Mouse (Mus musculus) myocyte (in vitro differentiated cells): Measurements from ENCODE around the gene Cyp3a13.

Source experiments
- E2F4 ChIP-seq: IDR thresholded peaks from one replicate; pipeline ENCODE4 v1.6.1; 2011; ENCODE audit warnings: mild to moderate bottlenecking, control low read depth, moderate library complexity; ENCODE audit not compliant: insufficient read depth
- POLR2A ChIP-seq: IDR thresholded peaks from one replicate; pipeline ENCODE4 v1.6.1; 2011; ENCODE audit warnings: low read depth, mild to moderate bottlenecking, control low read depth, moderate library complexity; ENCODE audit not compliant: insufficient read length

- no peak for TF ChIP-seq POLR2A
- TF ChIP-seq E2F4: no peak
Measured at GRCm38 (mm10) chr5:137875054-137875453, 46.4 kb downstream of the Cyp3a13 start.
